Mouse (Mus musculus): Measurements from ENCODE around the gene Mpped2. TPM values are rescaled to one million over a fixed set of nuclear protein-coding genes. Genes with fewer than 3 reads are reported as not detected.
A peak's percentile ranks its signal among the peaks of the same experiment; 100 is the strongest.

Mpped2 gene
- polyA plus RNA-seq, 1 experiment: 7.6 TPM

- Histone ChIP-seq H3K36me3 (ENCODE audit: control insufficient read depth, insufficient read depth, low read length, poor library complexity, severe bottlenecking) (no peaks in the 10 kb centered on the region), H3K27ac (ENCODE audit: insufficient read depth, low read length) (no peak overlapping the region), H3K9ac (ENCODE audit: low read depth, poor library complexity, severe bottlenecking) (no peak overlapping the region), H3K4me3 (ENCODE audit: low read depth, low read length) (no peak overlapping the region), H3K27me3 (ENCODE audit: control insufficient read depth, insufficient read depth, low read length, poor library complexity, severe bottlenecking) (no peaks in the 10 kb centered on the region), H3K9me3 (replicated peaks; ENCODE audit: control insufficient read depth, insufficient read depth, low read length, poor library complexity, severe bottlenecking) (no peaks in the 10 kb centered on the region), H3K4me1 (ENCODE audit: control insufficient read depth, insufficient read depth, low read length) (no peaks in the 10 kb centered on the region)
- TF ChIP-seq POLR2A (IDR thresholded peaks at IDR 0.05; ENCODE audit: insufficient read depth, low read length) (no peak), EP300 (IDR thresholded peaks at IDR 0.05; ENCODE audit: insufficient read depth, low read depth, low read length) (no peak), CTCF (IDR thresholded peaks at IDR 0.05; ENCODE audit: low read depth, low read length) (no peak)
Measured at GRCm38 (mm10) chr2:106683185-106683831, 9.8 kb upstream of the Mpped2 start.

- Histone ChIP-seq H3K9ac (ENCODE audit: low read depth, poor library complexity, severe bottlenecking) (no peak overlapping the region), H3K4me3 (ENCODE audit: low read depth, low read length) (no peak overlapping the region), H3K36me3 (ENCODE audit: control insufficient read depth, insufficient read depth, low read length, poor library complexity, severe bottlenecking) (no peaks in the 10 kb centered on the region), H3K27ac (ENCODE audit: insufficient read depth, low read length) (no peak overlapping the region), H3K4me1 (ENCODE audit: control insufficient read depth, insufficient read depth, low read length) (no peaks in the 10 kb centered on the region), H3K9me3 (replicated peaks; ENCODE audit: control insufficient read depth, insufficient read depth, low read length, poor library complexity, severe bottlenecking) (no peaks in the 10 kb centered on the region), H3K27me3 (ENCODE audit: control insufficient read depth, insufficient read depth, low read length, poor library complexity, severe bottlenecking) (no peaks in the 10 kb centered on the region)
- no peak for TF ChIP-seq POLR2A (IDR thresholded peaks at IDR 0.05; ENCODE audit: insufficient read depth, low read length)
Measured at GRCm38 (mm10) chr2:106683832-106684231, 9.2 kb upstream of the Mpped2 start.

- no peaks in the 10 kb centered on the region; the same call in 1 of the 2 replicates for H3K27me3 ChIP-seq (ENCODE audit: control insufficient read depth, insufficient read depth, low read length, poor library complexity, severe bottlenecking)
- H3K27ac ChIP-seq (ENCODE audit: insufficient read depth, low read length): no peak overlapping the region
- no peak overlapping the region for H3K4me3 ChIP-seq (ENCODE audit: low read depth, low read length)
- no peak overlapping the region for H3K9ac ChIP-seq (ENCODE audit: low read depth, poor library complexity, severe bottlenecking)
- no peaks in the 10 kb centered on the region for H3K9me3 ChIP-seq (replicated peaks; ENCODE audit: control insufficient read depth, insufficient read depth, low read length, poor library complexity, severe bottlenecking)
- H3K36me3 ChIP-seq (ENCODE audit: control insufficient read depth, insufficient read depth, low read length, poor library complexity, severe bottlenecking): no peaks in the 10 kb centered on the region
- no peaks in the 10 kb centered on the region for H3K4me1 ChIP-seq (ENCODE audit: control insufficient read depth, insufficient read depth, low read length)
- no peak for TF ChIP-seq POLR2A (IDR thresholded peaks at IDR 0.05; ENCODE audit: insufficient read depth, low read length)
- TF ChIP-seq CTCF (IDR thresholded peaks at IDR 0.05; ENCODE audit: low read depth, low read length): no peak
- TF ChIP-seq EP300 (IDR thresholded peaks at IDR 0.05; ENCODE audit: insufficient read depth, low read depth, low read length): no peak
Measured at GRCm38 (mm10) chr2:106691753-106692363, 1.2 kb upstream of the Mpped2 start.

- H3K9ac ChIP-seq (ENCODE audit: low read depth, poor library complexity, severe bottlenecking): peak overlapping the region; percentile 96
- H3K9me3 ChIP-seq (replicated peaks; ENCODE audit: control insufficient read depth, insufficient read depth, low read length, poor library complexity, severe bottlenecking): no peaks in the 10 kb centered on the region
- H3K27me3 ChIP-seq (ENCODE audit: control insufficient read depth, insufficient read depth, low read length, poor library complexity, severe bottlenecking): no peaks in the 10 kb centered on the region; the same call in 1 of the 2 replicates
- H3K36me3 ChIP-seq (ENCODE audit: control insufficient read depth, insufficient read depth, low read length, poor library complexity, severe bottlenecking): no peaks in the 10 kb centered on the region
- TF ChIP-seq POLR2A (IDR thresholded peaks at IDR 0.05; ENCODE audit: insufficient read depth, low read length) (no peak), CTCF (IDR thresholded peaks at IDR 0.05; ENCODE audit: low read depth, low read length) (no peak), EP300 (IDR thresholded peaks at IDR 0.05; ENCODE audit: insufficient read depth, low read depth, low read length) (no peak)
- no peaks in the 10 kb centered on the region for H3K4me1 ChIP-seq (ENCODE audit: control insufficient read depth, insufficient read depth, low read length)
- no peak overlapping the region for H3K27ac ChIP-seq (ENCODE audit: insufficient read depth, low read length)
- H3K4me3 ChIP-seq (ENCODE audit: low read depth, low read length): peak overlapping the region; percentile 95
Measured at GRCm38 (mm10) chr2:106692405-106692782, 675 bp upstream of the Mpped2 start.

GRCm38 (mm10) chr2:106693702-106694566 lies 865 bp downstream of the Mpped2 start:
- H3K9ac ChIP-seq (ENCODE audit: low read depth, poor library complexity, severe bottlenecking): peak overlapping the region; percentile 96
- no peak overlapping the region for H3K27ac ChIP-seq (ENCODE audit: insufficient read depth, low read length)
- H3K36me3 ChIP-seq (ENCODE audit: control insufficient read depth, insufficient read depth, low read length, poor library complexity, severe bottlenecking): no peaks in the 10 kb centered on the region
- no peaks in the 10 kb centered on the region for H3K9me3 ChIP-seq (replicated peaks; ENCODE audit: control insufficient read depth, insufficient read depth, low read length, poor library complexity, severe bottlenecking)
- H3K4me1 ChIP-seq (ENCODE audit: control insufficient read depth, insufficient read depth, low read length): no peaks in the 10 kb centered on the region
- peak overlapping the region; percentile 95 for H3K4me3 ChIP-seq (ENCODE audit: low read depth, low read length)
- no peaks in the 10 kb centered on the region; the same call in 1 of the 2 replicates for H3K27me3 ChIP-seq (ENCODE audit: control insufficient read depth, insufficient read depth, low read length, poor library complexity, severe bottlenecking)
- TF ChIP-seq CTCF (IDR thresholded peaks at IDR 0.05; ENCODE audit: low read depth, low read length) (no peak), EP300 (IDR thresholded peaks at IDR 0.05; ENCODE audit: insufficient read depth, low read depth, low read length) (no peak), POLR2A (IDR thresholded peaks at IDR 0.05; ENCODE audit: insufficient read depth, low read length) (no peak)

GRCm38 (mm10) chr2:106694567-106694885 lies 1.5 kb downstream of the Mpped2 start:
- Histone ChIP-seq H3K27me3 (ENCODE audit: control insufficient read depth, insufficient read depth, low read length, poor library complexity, severe bottlenecking) (no peaks in the 10 kb centered on the region; the same call in 1 of the 2 replicates), H3K4me1 (ENCODE audit: control insufficient read depth, insufficient read depth, low read length) (no peaks in the 10 kb centered on the region), H3K27ac (ENCODE audit: insufficient read depth, low read length) (no peak overlapping the region), H3K4me3 (ENCODE audit: low read depth, low read length) (peak overlapping the region; percentile 95), H3K9me3 (replicated peaks; ENCODE audit: control insufficient read depth, insufficient read depth, low read length, poor library complexity, severe bottlenecking) (no peaks in the 10 kb centered on the region), H3K9ac (ENCODE audit: low read depth, poor library complexity, severe bottlenecking) (peak overlapping the region; percentile 96), H3K36me3 (ENCODE audit: control insufficient read depth, insufficient read depth, low read length, poor library complexity, severe bottlenecking) (no peaks in the 10 kb centered on the region)
- TF ChIP-seq CTCF (IDR thresholded peaks at IDR 0.05; ENCODE audit: low read depth, low read length): no peak
